Mouse (Mus musculus) adrenal gland, postnatal 25 days (tissue): ENCODE measurements at regions not wholly inside any gene's neighbourhood (a gene's known extent, or its start where the extent isn't known, plus 50 kb on each side); places are given as distances from the start of the nearest gene placed in this dataset.
A peak's percentile ranks its signal among the peaks of the same experiment; 100 is the strongest.

Experiments
- DNase-seq: peaks from one replicate; pipeline ENCODE4 v3.0.0; 2021; ENCODE audit warnings: mixed read lengths

DNA sequence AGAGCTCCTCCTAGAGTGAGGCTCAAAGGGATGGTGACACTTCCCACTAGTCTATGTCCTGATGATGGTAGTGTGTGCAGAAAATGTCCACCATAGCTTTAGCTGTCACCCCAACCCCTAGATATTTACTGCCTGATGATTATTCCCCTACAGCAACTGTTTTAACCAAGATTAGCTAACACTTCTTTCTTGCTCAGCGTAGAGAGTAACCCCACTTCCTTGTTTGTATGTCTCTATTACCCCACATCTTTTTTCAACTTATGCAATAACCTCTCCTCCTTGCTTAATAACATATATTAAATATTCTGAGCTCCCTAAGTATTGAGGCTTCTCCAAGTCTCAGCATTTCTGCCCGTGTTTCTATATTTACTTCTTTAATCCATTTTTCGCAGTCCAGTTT, 404.2 kb upstream of the Cntn3 start:
- DNase-seq: no peak

DNA sequence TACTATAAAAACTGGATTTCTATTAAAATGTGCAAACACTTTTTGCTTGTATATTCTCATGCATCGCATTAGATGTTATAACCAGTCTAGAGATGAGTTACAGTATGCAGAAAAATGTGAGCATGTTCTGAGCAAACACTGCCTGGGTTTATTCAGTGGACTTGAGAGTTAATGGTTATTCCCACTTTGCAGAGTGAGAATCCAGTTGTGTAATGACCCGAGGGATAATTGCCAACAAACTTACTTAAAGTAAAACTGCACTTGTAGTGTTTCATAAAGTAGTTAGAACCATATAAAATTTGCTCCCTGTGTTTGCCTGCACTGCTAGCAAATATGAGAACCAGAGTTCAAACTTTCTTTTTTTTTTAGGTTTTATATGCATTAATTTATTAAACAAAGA, 450.4 kb upstream of the Cntn3 start:
- DNase-seq: no peak

DNA sequence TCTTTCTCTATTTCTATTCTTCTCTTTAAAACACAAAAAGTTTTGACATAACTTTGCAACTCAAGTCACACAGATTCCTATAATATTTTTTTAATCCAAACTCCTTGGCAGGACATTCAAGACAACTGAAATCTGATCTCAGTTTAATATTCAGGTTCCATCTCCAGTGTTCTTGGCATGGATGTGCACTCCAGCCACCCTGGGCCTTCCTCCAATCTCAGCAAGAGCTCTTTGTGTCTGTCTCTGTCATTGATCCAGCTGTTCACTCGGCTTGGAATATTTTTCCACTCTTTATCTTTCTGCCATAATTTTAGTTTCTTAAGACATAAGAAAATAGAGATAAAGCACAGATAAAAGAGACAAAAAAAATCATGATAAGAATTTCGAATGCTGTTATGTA, 451.1 kb upstream of the Cntn3 start:
- DNase-seq: no peak

DNA sequence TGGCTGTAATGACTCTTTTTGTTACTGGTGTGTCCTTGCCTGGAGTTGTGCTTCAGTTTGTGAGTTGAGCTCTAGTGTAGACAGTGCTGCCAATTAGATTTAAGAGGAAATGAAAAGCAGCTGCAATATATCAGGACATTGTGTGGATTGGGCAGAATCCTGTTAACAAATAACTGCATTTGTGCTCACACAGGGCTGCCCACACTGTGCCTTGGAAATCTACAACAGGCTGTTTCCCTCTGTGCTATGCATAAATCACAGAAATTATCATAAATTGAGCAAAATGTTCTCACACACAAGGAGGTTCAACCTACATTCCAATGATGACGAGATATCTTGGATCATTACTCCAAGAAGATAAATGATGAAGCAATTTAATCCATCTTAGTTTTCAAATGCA, 455.2 kb upstream of the Cntn3 start:
- DNase-seq: no peak

DNA sequence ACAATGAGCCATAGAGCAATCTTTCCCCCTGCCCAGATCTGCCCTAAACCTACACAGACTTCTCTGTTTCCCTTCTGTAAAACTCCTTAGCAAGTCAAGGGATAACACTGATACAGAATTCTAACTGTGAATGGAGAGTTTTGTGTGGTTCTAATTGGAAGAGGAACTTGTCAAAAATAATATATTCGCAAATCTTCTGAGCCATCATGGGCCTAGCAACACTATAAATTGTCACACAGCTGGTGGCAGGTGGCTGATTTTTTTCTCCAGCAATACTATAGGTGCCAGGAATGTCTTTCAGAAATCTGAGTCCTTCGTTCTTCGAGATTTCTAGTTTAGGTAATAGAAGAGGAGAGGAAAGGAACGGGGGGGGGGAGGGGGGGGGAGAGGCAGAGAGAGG, 460.5 kb upstream of the Cntn3 start:
- no peak for DNase-seq

DNA sequence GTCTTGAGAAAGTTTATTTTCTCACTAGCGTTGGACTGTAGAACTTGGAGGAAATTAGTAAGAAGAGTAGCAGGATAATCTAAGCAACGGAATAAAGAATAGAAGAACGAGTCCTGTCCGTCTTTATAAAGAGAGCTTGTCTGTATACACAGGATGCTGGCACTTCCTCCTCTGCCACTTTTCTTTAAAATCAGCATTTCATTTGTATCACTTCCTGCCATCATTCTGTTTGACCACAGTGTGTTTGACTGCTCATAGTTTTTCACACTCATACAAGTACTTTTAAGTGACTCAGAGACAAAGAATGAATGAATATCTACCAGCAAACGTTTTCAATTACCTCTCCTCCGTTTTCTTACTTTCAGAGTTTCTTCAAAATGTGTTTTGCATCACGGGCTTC, 461.0 kb upstream of the Cntn3 start:
- DNase-seq: no peak

DNA sequence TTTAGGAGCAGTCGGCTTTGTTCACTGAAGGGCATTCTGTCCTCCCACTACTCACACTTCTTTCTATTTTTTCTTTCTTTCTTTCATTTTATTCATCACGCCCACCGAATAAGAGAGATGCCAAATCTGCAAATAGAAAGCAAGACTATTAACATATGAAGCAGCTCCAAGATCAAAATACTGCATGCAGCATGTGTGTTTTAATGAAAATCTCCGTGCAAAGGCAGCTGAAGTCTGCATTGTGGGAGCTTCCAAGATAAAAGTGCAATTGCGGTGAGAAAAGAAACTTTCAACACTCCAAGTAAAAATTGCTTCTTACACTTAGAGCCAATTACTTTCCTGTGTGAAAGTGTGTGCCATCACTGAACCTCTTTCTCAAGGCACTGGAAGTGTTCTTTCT, 449.8 kb upstream of the Chl1 start:
- no peak for DNase-seq

DNA sequence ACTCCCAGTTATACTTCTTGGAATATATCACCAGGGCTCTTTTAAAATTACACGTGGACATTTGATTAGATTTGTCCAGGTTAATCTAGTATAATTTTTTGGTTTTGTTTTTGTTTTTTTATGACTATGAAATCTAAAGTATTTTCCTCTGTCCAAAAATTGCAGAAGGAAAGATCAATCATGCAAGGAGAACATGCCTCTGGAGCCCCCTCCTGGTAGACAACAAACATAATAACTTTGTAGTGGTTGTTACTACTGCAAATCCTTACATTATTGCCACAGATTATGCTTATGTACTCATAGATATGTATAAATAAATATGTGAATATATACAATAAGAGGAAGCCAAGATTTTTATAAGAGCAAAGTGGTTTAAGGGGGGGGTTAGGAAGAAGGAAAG, 404.2 kb upstream of the Chl1 start:
- no peak for DNase-seq

DNA sequence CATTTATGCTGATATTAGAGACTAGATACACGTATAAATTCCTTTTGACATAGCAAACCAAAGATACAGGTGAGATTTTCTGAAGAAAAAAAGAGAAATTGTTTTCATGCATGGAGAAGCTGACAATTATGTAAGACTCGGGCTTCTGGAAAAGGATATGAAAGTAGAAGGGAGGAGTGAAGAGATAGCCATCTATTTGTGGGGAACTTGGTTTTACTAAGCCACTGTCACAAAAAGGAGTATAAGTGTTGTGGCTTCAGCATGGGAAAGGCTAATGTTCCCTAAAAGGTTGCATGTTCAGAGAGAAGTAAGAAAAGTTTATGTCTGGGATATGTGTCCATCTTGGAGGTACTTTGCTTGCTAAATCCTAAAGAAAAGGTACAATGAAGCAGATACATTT, 390.8 kb upstream of the Chl1 start:
- no peak for DNase-seq

DNA sequence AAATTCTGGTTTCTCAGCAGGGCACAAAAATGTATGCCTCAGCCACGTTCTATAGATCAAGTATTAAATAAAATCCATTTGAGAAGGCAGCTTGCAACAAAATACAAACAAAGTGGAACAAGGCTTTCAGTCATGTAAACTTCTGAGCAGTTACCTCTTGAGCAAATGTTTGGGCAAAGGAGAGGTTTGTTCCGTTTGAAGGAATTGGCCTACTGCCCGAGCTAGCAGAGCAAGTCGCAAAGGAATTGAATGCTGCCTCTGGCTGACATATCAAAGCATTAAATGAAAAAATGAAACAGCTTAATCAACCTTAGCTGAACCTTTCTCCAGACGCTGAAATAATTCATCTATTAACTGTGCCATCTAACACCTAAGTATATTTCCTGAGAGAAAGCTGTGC, 369.5 kb upstream of the Chl1 start:
- no peak for DNase-seq

DNA sequence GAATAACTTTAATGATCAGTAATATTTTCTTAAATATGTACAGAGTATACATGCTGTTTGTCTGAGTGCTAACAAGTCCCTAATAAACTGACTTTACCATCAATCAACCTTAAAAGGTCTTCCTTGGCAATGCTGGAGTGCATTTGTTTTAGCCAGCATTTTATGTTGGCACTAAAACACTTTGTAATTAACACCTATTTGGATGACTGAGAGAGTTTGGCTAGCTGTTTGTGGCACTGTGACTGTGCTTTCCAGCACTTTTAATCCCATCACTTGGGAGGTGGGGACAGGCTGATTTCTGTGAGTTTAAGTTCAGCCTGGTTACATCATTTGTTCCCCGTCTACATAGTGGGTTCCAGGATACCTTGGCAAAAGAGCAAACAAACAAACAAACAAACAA, 332.5 kb upstream of the Chl1 start:
- DNase-seq: no peak

DNA sequence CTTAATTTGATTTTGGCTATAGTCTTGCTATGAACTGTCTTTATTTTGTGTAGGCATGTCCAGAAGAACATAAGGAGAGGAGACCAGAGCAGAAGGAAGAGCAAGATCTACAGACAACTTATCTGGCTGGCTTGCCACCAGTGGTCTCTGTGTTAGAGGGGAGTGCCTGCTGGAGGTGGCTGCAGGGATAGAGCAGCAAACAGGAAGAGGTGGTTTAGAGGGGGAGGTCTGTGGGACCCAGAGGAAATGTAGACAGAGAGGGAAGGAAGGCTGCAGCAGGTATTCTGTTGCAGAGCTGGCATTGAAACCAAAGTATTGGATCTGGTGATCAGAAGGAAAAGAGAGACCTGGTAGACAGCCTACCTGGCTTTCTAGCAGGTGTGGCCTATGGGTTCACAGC, 327.0 kb upstream of the Chl1 start:
- no peak for DNase-seq

DNA sequence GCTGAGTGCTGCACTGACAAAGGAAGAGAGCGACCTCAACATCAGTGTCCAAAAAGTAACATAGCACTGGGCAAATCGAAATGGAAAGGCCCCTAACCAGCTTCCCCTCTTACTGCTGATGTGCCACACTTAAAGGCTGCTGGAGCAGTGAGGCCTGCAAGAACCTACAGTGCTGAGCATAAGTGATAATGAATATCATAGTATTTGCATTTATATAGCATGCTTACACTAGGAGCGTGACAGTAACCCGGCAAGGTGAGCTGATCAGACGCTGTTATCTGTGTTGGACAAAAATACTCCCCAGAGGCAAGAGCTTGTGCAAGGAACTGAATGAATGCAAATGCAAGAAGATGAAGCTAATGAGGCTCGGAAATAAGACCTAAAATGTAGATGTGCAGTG, 313.5 kb upstream of the Chl1 start:
- DNase-seq: no peak

DNA sequence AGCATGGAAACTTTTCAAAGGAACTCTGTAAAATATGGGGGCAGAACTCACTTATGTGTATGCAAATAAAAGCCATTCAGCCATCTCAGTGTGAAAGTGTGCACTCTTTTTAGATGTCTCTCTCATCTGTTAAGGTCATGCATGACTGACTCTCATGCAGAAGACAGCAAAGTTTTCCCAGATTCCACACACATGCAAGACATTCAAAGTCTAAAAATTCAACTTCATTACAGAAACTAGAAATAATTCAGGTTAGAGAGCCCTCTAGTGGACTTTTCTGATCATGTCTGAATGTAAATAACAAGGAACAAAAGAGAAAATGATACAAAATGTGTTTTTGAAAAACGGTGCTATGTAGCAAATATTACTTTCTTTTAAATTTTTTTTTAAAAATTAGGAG, 308.8 kb upstream of the Chl1 start:
- no peak for DNase-seq

DNA sequence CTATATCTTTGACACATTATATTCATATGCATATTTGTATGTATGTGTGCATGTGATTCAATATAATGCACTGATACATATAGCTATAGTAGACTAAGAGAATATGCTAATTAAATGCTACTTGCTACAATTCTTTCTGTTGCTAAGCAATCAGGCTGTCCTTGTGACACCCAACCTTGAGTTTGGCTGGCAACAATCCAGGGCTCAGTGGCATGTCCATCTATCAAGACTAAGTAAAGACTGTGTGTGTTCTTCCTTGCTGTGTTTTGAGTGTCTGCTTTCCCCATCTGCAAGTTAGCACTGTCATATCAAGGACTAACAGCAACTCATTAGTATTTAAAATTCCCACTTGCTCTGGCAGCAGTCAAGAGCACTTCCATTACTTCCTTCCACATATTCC, 301.2 kb upstream of the Chl1 start:
- peak; percentile 78 for DNase-seq

DNA sequence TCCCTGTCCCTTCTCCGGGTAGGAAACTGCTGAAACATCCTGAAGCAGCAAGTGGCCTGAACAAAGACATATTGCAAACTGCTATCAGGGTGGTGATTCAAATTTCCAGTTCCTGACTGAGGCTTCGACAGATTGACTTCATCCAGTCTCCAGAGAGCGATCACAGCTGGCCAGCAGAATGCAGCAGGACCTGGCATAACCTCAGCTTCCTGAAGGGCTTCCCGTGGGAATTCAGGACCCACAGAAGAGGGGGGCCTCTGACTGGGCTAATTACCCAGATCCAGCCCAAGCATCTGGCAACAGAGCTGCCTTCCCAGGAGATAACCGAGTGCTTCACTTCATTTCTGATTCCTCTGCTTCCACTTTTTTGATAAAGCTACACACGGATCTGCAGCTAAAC, 297.2 kb upstream of the Chl1 start:
- no peak for DNase-seq

DNA sequence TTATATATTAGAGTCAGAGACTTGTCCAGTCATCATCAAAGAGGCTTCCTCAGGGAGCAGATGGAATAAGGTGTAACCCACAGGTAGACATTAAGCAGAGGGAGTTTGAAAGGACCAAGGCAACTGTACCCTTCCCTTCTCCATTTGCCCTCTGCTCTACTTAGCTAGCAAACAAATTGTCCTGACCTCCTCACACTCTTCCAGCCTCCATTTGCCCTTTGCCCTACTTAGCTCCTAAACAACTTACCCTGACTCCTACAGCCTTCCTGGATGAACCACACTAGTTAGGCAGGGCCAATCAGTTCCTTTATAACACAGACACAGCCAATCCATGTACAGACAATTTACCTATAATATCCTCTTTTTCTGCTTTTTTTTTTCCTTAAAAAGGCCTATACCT, 273.5 kb upstream of the Chl1 start:
- no peak for DNase-seq

DNA sequence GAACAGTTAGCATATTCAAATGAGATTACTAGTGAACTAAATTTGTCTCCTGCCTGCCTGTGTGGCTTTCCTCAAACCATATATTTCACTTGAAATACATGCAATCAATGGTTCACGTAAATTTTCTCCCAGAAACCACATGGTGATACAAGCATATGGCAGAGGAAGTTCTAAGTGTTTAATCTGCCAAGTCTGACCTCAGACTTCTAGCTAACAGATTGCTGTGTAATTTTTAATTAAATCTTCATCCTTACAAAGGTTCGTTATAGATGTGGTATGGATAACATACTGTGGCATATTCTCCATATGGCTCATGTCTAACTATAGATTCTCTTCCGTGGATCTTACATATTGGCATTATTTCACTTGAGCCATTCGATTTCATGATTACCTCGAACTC, 241.4 kb upstream of the Chl1 start:
- DNase-seq: no peak

DNA sequence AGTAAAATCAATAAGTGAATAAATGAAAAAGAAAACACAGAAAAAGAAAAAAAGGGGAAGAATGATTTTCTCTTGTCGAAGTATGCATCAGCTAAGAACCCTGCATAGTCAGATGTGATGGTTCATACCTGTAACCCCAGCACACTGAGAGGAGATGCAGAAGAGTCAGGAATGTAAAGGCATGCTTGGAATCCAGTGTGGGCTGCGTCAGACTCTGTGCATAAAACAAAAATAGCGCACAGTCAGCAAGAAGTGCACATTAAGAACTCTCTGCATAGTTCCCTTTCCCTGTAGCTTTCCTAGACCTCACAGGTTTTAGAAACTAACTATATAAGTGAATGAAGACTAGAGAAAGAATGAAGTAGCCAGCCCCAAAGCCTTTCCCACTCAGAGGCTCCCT, 238.2 kb upstream of the Chl1 start:
- no peak for DNase-seq

DNA sequence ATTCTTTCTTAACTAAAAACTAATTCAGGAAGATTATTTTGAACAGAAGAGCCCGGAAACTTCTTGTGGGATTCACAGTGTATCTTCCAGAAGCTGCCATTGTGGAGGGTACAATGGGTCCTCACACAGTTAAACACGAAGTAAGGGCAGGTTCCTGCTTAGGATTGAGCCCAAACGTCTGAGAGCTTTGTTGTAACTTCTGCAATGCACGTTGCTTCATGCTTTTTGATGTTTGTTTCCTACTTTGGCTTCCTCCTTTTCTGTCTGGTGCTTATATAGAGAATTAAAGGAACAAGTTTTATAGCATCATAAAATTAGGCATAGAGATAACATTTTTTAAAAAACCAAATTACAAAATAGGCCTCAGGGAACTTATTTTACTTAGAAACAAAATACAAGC, 235.3 kb upstream of the Chl1 start:
- DNase-seq: no peak

DNA sequence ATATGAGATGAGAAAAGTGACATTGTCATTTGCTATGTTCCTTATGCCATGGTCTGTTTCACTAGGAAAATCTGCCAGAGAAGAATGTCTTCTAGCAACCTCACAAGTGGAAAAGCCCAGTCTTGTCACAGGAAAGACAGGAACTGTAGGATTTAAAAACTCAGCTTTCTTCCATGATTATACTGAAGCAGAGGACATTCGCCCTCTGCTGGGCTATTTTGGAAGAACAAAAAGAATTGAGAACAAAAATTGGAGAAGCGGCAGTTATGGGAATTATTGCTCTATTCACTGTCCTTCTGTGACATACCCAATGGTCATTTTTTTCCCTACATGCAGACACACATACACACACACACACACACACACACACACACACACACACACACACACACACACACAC, 234.9 kb upstream of the Chl1 start:
- no peak for DNase-seq

DNA sequence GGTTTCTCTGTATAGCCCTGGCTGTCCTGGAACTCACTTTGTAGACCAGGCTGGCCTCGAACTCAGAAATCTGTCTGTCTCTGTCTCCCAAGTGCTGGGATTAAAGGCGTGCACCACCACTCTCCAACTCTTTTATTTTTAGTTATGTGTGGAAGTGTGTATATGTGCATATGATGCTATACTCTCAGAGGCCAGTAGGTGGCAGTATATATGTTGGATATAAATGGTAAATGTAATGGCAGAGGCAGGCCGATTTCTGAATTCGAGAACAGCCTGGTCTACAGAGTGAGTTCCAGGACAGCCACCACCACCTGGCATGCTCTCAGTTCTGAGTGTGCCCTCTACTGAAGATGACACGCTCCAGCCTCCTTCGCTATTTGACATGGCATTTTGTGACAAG, 214.4 kb upstream of the Chl1 start:
- DNase-seq: no peak

DNA sequence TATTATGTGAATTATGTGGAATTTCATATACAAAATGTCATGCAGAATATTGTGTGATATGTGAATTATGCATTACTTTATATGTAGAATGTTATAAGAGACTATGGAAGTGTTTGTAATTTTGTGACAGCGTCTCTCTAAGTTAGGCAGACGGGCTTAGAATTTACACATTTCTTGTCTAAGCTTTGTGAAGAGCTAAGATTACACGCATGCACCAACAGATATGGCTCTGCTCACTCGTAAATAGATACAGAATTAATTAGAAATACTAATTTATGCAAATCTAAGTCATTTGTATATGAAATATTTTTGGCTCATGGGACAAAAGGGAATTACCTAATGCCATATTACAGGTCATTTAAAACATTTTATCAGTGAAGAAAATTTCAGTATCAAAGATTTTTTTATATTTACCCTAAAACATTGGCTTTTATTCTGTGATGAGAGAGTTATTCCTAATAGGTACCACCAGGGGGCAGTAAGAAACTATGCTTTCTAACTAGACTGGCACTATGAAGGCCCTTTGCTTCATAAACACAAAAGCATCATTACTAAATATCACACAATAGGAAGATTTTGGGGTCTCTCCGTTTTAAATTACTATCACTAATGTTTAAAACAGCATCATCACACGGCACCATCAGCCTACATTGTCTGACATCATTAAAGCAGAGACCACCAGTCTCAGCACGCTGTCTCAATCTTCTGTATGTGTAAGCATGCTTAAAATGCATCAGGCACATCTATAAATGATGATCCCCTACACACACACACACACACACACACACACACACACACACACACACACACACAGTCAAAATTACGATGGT, 203.8 kb upstream of the Chl1 start:
- DNase-seq: no peak

DNA sequence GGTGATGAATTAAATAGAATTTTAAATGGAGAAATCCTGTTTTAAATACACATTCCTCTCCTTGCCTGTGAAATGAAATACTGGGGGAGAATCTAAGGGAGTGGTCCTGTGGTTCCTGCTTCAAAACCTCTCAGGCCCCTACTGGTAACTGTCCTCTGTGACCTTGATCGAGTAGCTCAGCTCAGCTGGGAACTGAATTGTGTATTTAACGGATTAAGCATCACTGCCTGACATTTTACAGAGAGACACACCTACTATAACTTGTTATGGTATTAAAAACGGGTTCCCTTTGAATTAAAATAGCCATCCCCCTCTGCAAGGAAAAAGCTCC, 203.2 kb upstream of the Chl1 start:
- DNase-seq: no peak

DNA sequence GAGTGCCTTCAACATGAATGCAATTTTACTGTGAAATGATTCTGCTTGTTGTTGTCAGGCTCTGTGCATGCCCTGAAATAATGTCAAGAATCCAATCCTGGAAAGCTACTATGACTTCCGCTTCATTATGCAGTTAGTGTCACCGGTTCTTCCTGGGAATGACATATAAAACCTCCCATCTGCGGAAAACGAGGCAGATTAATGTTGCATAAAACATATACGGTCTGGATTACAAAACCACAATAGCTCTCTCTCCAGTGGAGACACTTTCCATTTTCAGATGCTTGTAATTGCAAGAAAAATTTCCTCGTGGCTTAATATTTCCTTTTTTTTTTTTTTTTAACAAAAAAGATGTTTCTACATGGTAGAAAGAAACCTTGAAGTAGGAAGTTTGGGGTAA, 198.2 kb upstream of the Chl1 start:
- no peak for DNase-seq
